Mouse (Mus musculus) midbrain, postnatal 0 days (tissue): Measurements from ENCODE around the gene Ptgfr. TPM values are rescaled to one million over a fixed set of nuclear protein-coding genes. Genes with fewer than 3 reads are reported as not detected.

Experiments
- ATAC-seq: fragments of 200-750 bp; cut with Nextera tagmentation; 2 replicates; pipeline ENCODE4 v1.8.0; 2017; ENCODE audit warnings: moderate number of reproducible peaks, mild to moderate bottlenecking, moderate TSS enrichment, moderate library complexity; ENCODE audit not compliant: low FRiP score
- DNase-seq: peaks from one replicate; pipeline ENCODE4 v3.0.0-alpha.2; 2015; ENCODE audit warnings: low spot score
- H3K27ac ChIP-seq: fragments of 300-500 bp; sonication (generic); 2 replicates; pipeline ENCODE4 v1.5.1; 2014; ENCODE audit warnings: low read depth, mild to moderate bottlenecking, low read length, mixed read lengths
- H3K27me3 ChIP-seq: fragments of 300-500 bp; sonication (generic); 2 replicates; pipeline ENCODE4 v1.6.1; 2014; ENCODE audit warnings: low read length, control low read depth, mixed read lengths; ENCODE audit not compliant: insufficient read depth
- H3K36me3 ChIP-seq: fragments of 300-500 bp; sonication (generic); 2 replicates; pipeline ENCODE4 v1.6.1; 2014; ENCODE audit warnings: low read length, control low read depth, mixed read lengths; ENCODE audit not compliant: insufficient read depth
- H3K4me1 ChIP-seq: fragments of 300-500 bp; sonication (generic); 2 replicates; pipeline ENCODE4 v1.6.1; 2014; ENCODE audit warnings: mild to moderate bottlenecking, control low read depth, antibody characterized with exemption, low read length, mixed read lengths; ENCODE audit not compliant: insufficient read depth
- H3K4me2 ChIP-seq: fragments of 300-500 bp; sonication (generic); 2 replicates; pipeline ENCODE4 v1.6.1; 2014; ENCODE audit warnings: low read depth, mild to moderate bottlenecking, low read length, mixed read lengths; ENCODE audit not compliant: poor library complexity, severe bottlenecking
- H3K4me3 ChIP-seq: fragments of 300-500 bp; sonication (generic); 2 replicates; pipeline ENCODE4 v1.5.1; 2014; ENCODE audit warnings: low read depth, mild to moderate bottlenecking, low read length, moderate library complexity
- H3K9ac ChIP-seq: fragments of 300-500 bp; sonication (generic); replicated peaks from 2 replicates; pipeline ENCODE4 v1.6.1; 2014; ENCODE audit warnings: mild to moderate bottlenecking, low read length, moderate library complexity, mixed read lengths; ENCODE audit not compliant: poor library complexity, severe bottlenecking
- H3K9me3 ChIP-seq: fragments of 300-500 bp; sonication (generic); 2 replicates; pipeline ENCODE4 v1.6.1; 2016; ENCODE audit warnings: low read length, control low read depth
- CTCF ChIP-seq: IDR thresholded peaks from 2 replicates; pipeline ENCODE4 v1.5.1; 2016; ENCODE audit warnings: antibody characterized with exemption, mild to moderate bottlenecking
- WGBS: fragments of 180-500 bp; shearing (Covaris S2); extraction: QIAGEN DNeasy Blood & Tissue Kit; methylation state at CpG from one replicate; pipeline ENCODE4 v1.1.7; 2014; 5-methylcytosine and 5-hydroxymethylcytosine counted together
- polyA plus RNA-seq: library from polyadenylated mRNA; unstranded; fragments of >200 nt; fragmentation: Nextera tagmentation; extraction: Ambion mirVana; gene quantifications from 2 replicates; pipeline ENCODE4 v1.2.1, GENCODE M21; 2015
- total RNA-seq: library from RNA; depleted of rRNA; stranded (reverse); fragments of >200 nt; gene quantifications from 2 replicates; pipeline ENCODE4 v1.2.3, GENCODE M21; 2014

The Ptgfr gene
- total and polyA plus RNA-seq, 2 experiments from 2014 or later: 1.4 to 2.4 TPM

GRCm38 (mm10) chr3:151846292-151846691 lies 8.9 kb upstream of the Ptgfr start:
- TF ChIP-seq CTCF: no peak
- ATAC-seq (no peak), DNase-seq (no peak)
- Histone ChIP-seq H3K4me1 (no peaks in the 10 kb centered on the region), H3K9me3 (no peaks in the 10 kb centered on the region), H3K27me3 (no peaks in the 10 kb centered on the region), H3K9ac (no peak overlapping the region), H3K4me3 (no peak overlapping the region), H3K4me2 (no peak overlapping the region), H3K36me3 (no peaks in the 10 kb centered on the region), H3K27ac (no peak overlapping the region)
- WGBS: 91% methylated on average over 7 of the region's 7 CpGs

- Histone ChIP-seq H3K4me1 (no peaks in the 10 kb centered on the region), H3K36me3 (no peaks in the 10 kb centered on the region), H3K9ac (no peak overlapping the region), H3K4me2 (no peak overlapping the region), H3K9me3 (no peaks in the 10 kb centered on the region), H3K27ac (no peak overlapping the region), H3K4me3 (no peak overlapping the region), H3K27me3 (no peaks in the 10 kb centered on the region)
- no peak for TF ChIP-seq CTCF
- DNase-seq (no peak), ATAC-seq (no peak)
- 80% methylated on average over 5 of the region's 5 CpGs for WGBS
Measured at GRCm38 (mm10) chr3:151844361-151845154, 7.1 kb upstream of the Ptgfr start.

- ATAC-seq: no peak
- DNase-seq: no peak
- Histone ChIP-seq H3K9me3 (no peaks in the 10 kb centered on the region), H3K27ac (no peak overlapping the region), H3K36me3 (no peaks in the 10 kb centered on the region), H3K27me3 (0 out of 2 replicates have a peak, but pooled peaks cover 8% of the 10 kb centered on the region), H3K4me2 (no peak overlapping the region), H3K9ac (no peak overlapping the region), H3K4me1 (0 out of 2 replicates have a peak, but pooled peaks cover 3% of the 10 kb centered on the region), H3K4me3 (no peak overlapping the region)
- 77% methylated on average over 3 of the region's 3 CpGs for WGBS
- TF ChIP-seq CTCF: no peak
Measured at GRCm38 (mm10) chr3:151840688-151841087, 3.3 kb upstream of the Ptgfr start.

GRCm38 (mm10) chr3:151838372-151838771 lies 942 bp upstream of the Ptgfr start:
- H3K9ac ChIP-seq: no peak overlapping the region
- DNase-seq (no peak), ATAC-seq (no peak)
- H3K36me3 ChIP-seq: no peaks in the 10 kb centered on the region
- no peaks in the 10 kb centered on the region for H3K9me3 ChIP-seq
- H3K4me1 ChIP-seq: 0 out of 2 replicates have a peak, but pooled peaks cover 3% of the 10 kb centered on the region
- H3K4me3 ChIP-seq: no peak overlapping the region
- TF ChIP-seq CTCF: no peak
- no peak overlapping the region for H3K27ac ChIP-seq
- WGBS: 68% methylated on average over 6 of the region's 6 CpGs
- no peak overlapping the region for H3K4me2 ChIP-seq
- 0 out of 2 replicates have a peak, but pooled peaks cover 8% of the 10 kb centered on the region for H3K27me3 ChIP-seq

GRCm38 (mm10) chr3:151837749-151838148 lies 319 bp upstream of the Ptgfr start:
- H3K36me3 ChIP-seq: no peaks in the 10 kb centered on the region
- WGBS: 40% methylated on average over 9 of the region's 9 CpGs
- H3K27ac ChIP-seq: no peak overlapping the region
- TF ChIP-seq CTCF: no peak
- H3K4me3 ChIP-seq: peak overlapping the region; percentile 44
- H3K9ac ChIP-seq: no peak overlapping the region
- 0 out of 2 replicates have a peak, but pooled peaks cover 8% of the 10 kb centered on the region for H3K27me3 ChIP-seq
- DNase-seq (no peak), ATAC-seq (no peak)
- no peaks in the 10 kb centered on the region for H3K9me3 ChIP-seq
- peak overlapping the region; percentile 95 for H3K4me2 ChIP-seq
- 0 out of 2 replicates have a peak, but pooled peaks cover 3% of the 10 kb centered on the region for H3K4me1 ChIP-seq

GRCm38 (mm10) chr3:151836451-151836850 lies 979 bp downstream of the Ptgfr start:
- Histone ChIP-seq H3K4me1 (0 out of 2 replicates have a peak, but pooled peaks cover 3% of the 10 kb centered on the region), H3K4me3 (peak overlapping the region; percentile 44), H3K4me2 (peak overlapping the region; percentile 95), H3K9me3 (no peaks in the 10 kb centered on the region), H3K36me3 (no peaks in the 10 kb centered on the region), H3K27ac (no peak overlapping the region), H3K9ac (0 out of 2 replicates have a peak overlapping the region, but pooled peaks have one; percentile 46), H3K27me3 (0 out of 2 replicates have a peak, but pooled peaks cover 8% of the 10 kb centered on the region)
- TF ChIP-seq CTCF: no peak
- ATAC-seq (no peak), DNase-seq (no peak)
- WGBS: 5% methylated on average over 5 of the region's 5 CpGs
